Mouse (Mus musculus) cerebellum, postnatal 25 days (tissue): ENCODE results near the gene Lyl1.
A peak's percentile ranks its signal among the peaks of the same experiment; 100 is the strongest.

Experiments
- DNase-seq, 2 experiments: peaks; one replicate each; pipeline ENCODE4 v3.0.0; 2021; ENCODE audit warnings: mixed read lengths in 2 of 2

Lyl1 gene

DNA sequence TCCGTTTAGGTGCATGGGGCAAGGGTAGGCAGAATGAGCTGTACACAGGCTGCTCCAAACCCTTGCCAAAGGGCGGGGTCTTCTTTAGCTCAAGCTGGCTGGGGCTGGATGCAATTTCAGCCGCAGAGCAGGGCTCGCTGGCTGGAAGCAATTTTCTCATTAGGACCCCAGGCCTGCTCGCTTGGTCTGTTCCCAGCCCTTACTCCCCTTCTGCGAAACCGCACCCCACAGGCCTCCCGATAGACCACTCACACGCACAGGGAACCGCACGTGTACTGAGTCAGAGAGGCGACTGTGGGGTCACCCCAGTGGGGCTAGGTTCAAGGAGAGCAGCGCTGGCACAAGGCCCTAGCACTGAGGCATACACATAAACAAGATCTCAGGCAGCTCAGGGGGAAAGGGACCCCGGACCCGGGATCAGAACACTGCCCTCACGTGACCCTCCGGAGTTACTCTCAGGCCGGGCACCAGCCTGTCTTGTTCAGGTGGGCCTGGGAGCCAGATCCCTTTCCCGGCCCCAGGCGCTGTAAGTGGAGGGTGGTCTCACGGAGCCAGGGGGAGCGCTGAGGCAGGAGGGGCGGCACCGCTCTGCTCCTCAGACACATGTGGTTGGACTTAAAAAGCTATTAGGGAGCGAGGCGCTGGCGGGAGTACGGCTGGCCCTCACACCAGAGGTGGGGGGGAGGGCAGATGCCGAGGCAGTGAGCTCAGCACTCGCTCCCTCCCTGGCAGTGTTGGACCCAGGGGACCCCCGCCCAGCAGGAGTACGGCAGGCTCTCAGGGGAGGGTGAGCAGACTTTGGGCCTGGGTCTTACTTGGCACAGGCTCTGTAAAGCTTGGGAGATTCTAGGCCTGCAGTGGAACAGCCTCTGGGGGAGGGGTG, 41.2 kb downstream of the Lyl1 start:
- DNase-seq = no peak

- DNase-seq = no peak
Measured at GRCm38 (mm10) chr8:84743054-84743415, 41.8 kb downstream of the Lyl1 start.

- peak; percentile 59 to 74 for DNase-seq
Measured at GRCm38 (mm10) chr8:84743517-84744420, 42.5 kb downstream of the Lyl1 start.

GRCm38 (mm10) chr8:84745032-84745925, 44.0 kb downstream of the Lyl1 start:
- no peak for DNase-seq

GRCm38 (mm10) chr8:84749519-84749918, 48.3 kb downstream of the Lyl1 start:
- peak; percentile 65 for DNase-seq

- DNase-seq = no peak
Measured at GRCm38 (mm10) chr8:84752734-84753582, 51.7 kb downstream of the Lyl1 start.
